8 mouse cellular contexts compared by ENCODE assay signal in the genomic region with DNA sequence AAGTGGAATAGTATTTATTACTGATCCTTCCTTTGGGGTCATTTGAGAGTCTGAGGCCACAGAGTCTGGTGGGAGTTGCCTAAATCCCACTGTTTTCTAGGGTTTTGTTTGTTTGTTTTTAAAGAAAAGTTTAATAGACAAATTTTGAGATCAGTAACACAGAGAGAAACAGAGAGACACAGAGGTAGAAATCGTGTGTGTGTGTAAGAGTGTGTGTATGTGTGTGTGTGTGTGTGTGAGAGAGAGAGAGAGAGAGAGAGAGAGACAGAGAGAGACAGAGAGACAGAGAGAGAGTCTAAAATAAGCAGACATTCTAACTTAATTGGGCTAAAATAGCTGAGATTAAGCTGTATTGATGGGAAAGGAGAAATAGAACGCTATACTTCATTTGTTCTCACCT. TPM values are rescaled to one million over a fixed set of nuclear protein-coding genes. Genes with fewer than 3 reads are reported as not detected.
DNase-seq lines count a peak whose midpoint lies in the region; ATAC-seq and TF ChIP-seq lines count a peak whose summit lies in the region.

No protein-coding gene starts in this region.

- TF ChIP-seq CTCF in liver, adult 2 months (IDR thresholded peaks at IDR 0.05; ENCODE audit: low read depth, low read length), result no peak
- TF ChIP-seq CTCF in bone marrow, adult 2 months (IDR thresholded peaks at IDR 0.05; ENCODE audit: control insufficient read depth, insufficient read depth, low read length), result no peak

- no peaks in the 10 kb centered on the region for H3K9me3 ChIP-seq in heart, embryonic 12.5 days (replicated peaks)
- H3K9me3 ChIP-seq in liver, embryonic 12.5 days (replicated peaks), result no peaks in the 10 kb centered on the region

- WGBS in heart, embryonic 12.5 days, result 67% methylated on average over 2 of the region's 2 CpGs
- 62% methylated on average over 2 of the region's 2 CpGs for WGBS in liver, adult 2 months
- 46% methylated on average over 2 of the region's 2 CpGs for WGBS in bone marrow, adult 2 months
- WGBS in liver, embryonic 12.5 days (ENCODE audit: insufficient replicate concordance), result 46% methylated on average over 2 of the region's 2 CpGs

- H3K9ac ChIP-seq in heart, embryonic 12.5 days, result no peak overlapping the region
- H3K9ac ChIP-seq in liver, adult 2 months (ENCODE audit: low read depth, low read length), result peak overlapping the region; percentile 68
- H3K9ac ChIP-seq in liver, embryonic 12.5 days, result no peak overlapping the region

- H3K79me2 ChIP-seq in liver, adult 2 months (ENCODE audit: control insufficient read depth, insufficient read depth, low read length), result no peaks in the 10 kb centered on the region

- H3K27ac ChIP-seq in heart, embryonic 12.5 days (ENCODE audit: poor library complexity, severe bottlenecking), result no peak overlapping the region
- peak overlapping the region; percentile 44 for H3K27ac ChIP-seq in liver, adult 2 months (replicated peaks; ENCODE audit: insufficient read depth, low read depth, low read length)
- no peak overlapping the region; the same call in 1 of the 2 replicates for H3K27ac ChIP-seq in bone marrow, adult 2 months (ENCODE audit: control insufficient read depth, insufficient read depth, low read depth, low read length, poor library complexity)
- H3K27ac ChIP-seq in liver, embryonic 12.5 days, result no peak overlapping the region

- no peaks in the 10 kb centered on the region for H3K27me3 ChIP-seq in heart, embryonic 12.5 days (replicated peaks)
- H3K27me3 ChIP-seq in liver, adult 2 months (ENCODE audit: control insufficient read depth, insufficient read depth, low read length), result no peaks in the 10 kb centered on the region
- H3K27me3 ChIP-seq in liver, embryonic 12.5 days (replicated peaks), result no peaks in the 10 kb centered on the region

- peak overlapping the region; percentile 47 for H3K4me2 ChIP-seq in heart, embryonic 12.5 days
- H3K4me2 ChIP-seq in liver, embryonic 12.5 days, result peak overlapping the region; percentile 23

- TF ChIP-seq POLR2A in liver, adult 2 months (IDR thresholded peaks at IDR 0.05; ENCODE audit: extremely low read depth, insufficient read depth, low read length), result no peak
- TF ChIP-seq POLR2A in bone marrow, adult 2 months (IDR thresholded peaks at IDR 0.05; ENCODE audit: borderline replicate concordance, control insufficient read depth, low read depth, low read length), result no peak

- H3K4me1 ChIP-seq in heart, embryonic 12.5 days (replicated peaks), result 0 out of 2 replicates have a peak, but pooled peaks cover 7% of the 10 kb centered on the region
- no peaks in the 10 kb centered on the region for H3K4me1 ChIP-seq in liver, adult 2 months (ENCODE audit: control insufficient read depth, insufficient read depth, low read length)
- peaks cover 2% of the 10 kb centered on the region; the same call in 1 of the 2 replicates for H3K4me1 ChIP-seq in bone marrow, adult 2 months (ENCODE audit: control insufficient read depth, insufficient read depth, low read length)
- no peaks in the 10 kb centered on the region for H3K4me1 ChIP-seq in liver, embryonic 12.5 days

- DNase-seq in heart, adult 8-10 months (ENCODE audit: low spot score), result no peak
- no peak for DNase-seq in liver, adult 2 months (ENCODE audit: extremely low read depth, low read depth, low spot score)
- no peak for DNase-seq in liver
- DNase-seq in frontal cortex, postnatal 25 days (ENCODE audit: low spot score in 2 of 2), result no peak
- DNase-seq in embryo, embryonic 10 days (ENCODE audit: low spot score), result no peak

- H3K36me3 ChIP-seq in heart, embryonic 12.5 days, result no peaks in the 10 kb centered on the region
- H3K36me3 ChIP-seq in liver, adult 2 months (ENCODE audit: control insufficient read depth, insufficient read depth, low read length), result no peaks in the 10 kb centered on the region
- H3K36me3 ChIP-seq in liver, embryonic 12.5 days, result no peaks in the 10 kb centered on the region

- no peak for ATAC-seq in heart, embryonic 12.5 days (ENCODE audit: insufficient number of reproducible peaks, low FRiP score)
- ATAC-seq in liver, embryonic 12.5 days, result no peak

- H3K4me3 ChIP-seq in heart, embryonic 12.5 days, result peak overlapping the region; percentile 24; the same call in 1 of the 2 replicates
- H3K4me3 ChIP-seq in liver, adult 2 months (ENCODE audit: insufficient read depth, low read depth, low read length), result peak overlapping the region; percentile 85
- peak overlapping the region; percentile 65 for H3K4me3 ChIP-seq in bone marrow, adult 2 months (replicated peaks; ENCODE audit: control insufficient read depth, low read depth, low read length)
- peak overlapping the region; percentile 33 for H3K4me3 ChIP-seq in liver, embryonic 12.5 days

RNA-seq across cellular contexts. Expression of gene Grap, which starts 0.5 kb away (rescaled TPM):
- 7.7 and 8.1 TPM in 2 replicates for polyA plus RNA-seq in heart, embryonic 12.5 days (2016; fragmentation: Nextera tagmentation; extraction: Ambion mirVana)
- 10 to 100 TPM in 3 of 4 experiments, 1 to 10 TPM in 1; 8.5 to 12.2 (median 11.5) TPM for total RNA-seq in heart, adult 8-10 months (2022)
- 3.8 and 5.0 TPM in 2 replicates for total RNA-seq in liver, adult 2 months (2014; rRNA removed)
- 2.8 and 3.4 TPM in 2 replicates for polyA plus RNA-seq in liver, adult 2 months (2012; rRNA removed)
- 8.2 and 11.8 TPM in 2 replicates for polyA plus RNA-seq in bone marrow, adult 2 months (2011; ENCODE audit: insufficient read depth, insufficient read length, low replicate concordance, missing spikeins)
- polyA plus RNA-seq in liver, embryonic 12.5 days (2016; fragmentation: Nextera tagmentation; extraction: Ambion mirVana), result 6.4 and 8.8 TPM in 2 replicates

RNA-seq across cellular contexts. Expression of gene Fam83g, which starts 30.3 kb away (rescaled TPM):
- 2.7 and 2.8 TPM in 2 replicates for polyA plus RNA-seq in heart, embryonic 12.5 days (2016; fragmentation: Nextera tagmentation; extraction: Ambion mirVana)
- under 1 TPM; 0.19 to 0.41 (median 0.28) TPM for total RNA-seq in heart, adult 8-10 months (2022)
- total RNA-seq in liver, adult 2 months (2014; rRNA removed), result 1.0 and 1.5 TPM in 2 replicates
- 1.4 TPM in 2 replicates for polyA plus RNA-seq in liver, adult 2 months (2012; rRNA removed)
- polyA plus RNA-seq in bone marrow, adult 2 months (2011; ENCODE audit: insufficient read depth, insufficient read length, low replicate concordance, missing spikeins), result not detected in 2 replicates
- 8.2 and 8.5 TPM in 2 replicates for polyA plus RNA-seq in liver, embryonic 12.5 days (2016; fragmentation: Nextera tagmentation; extraction: Ambion mirVana)

Comparison
In these comparisons a context has a peak if more than half of its experiments do, and no peak if none do; other contexts are left out.
1. H3K4me3 ChIP-seq: peak in every context shown above with its lines; median percentile 85 in liver, adult 2 months; 65 in bone marrow, adult 2 months; 33 in liver, embryonic 12.5 days; 24 in heart, embryonic 12.5 days.